Mouse (Mus musculus): Measurements from ENCODE around the gene Sorbs2. TPM values are rescaled to one million over a fixed set of nuclear protein-coding genes. Genes with fewer than 3 reads are reported as not detected.

The Sorbs2 gene
- total RNA-seq, 1 experiment from 2014 or later: 125 TPM

DNA sequence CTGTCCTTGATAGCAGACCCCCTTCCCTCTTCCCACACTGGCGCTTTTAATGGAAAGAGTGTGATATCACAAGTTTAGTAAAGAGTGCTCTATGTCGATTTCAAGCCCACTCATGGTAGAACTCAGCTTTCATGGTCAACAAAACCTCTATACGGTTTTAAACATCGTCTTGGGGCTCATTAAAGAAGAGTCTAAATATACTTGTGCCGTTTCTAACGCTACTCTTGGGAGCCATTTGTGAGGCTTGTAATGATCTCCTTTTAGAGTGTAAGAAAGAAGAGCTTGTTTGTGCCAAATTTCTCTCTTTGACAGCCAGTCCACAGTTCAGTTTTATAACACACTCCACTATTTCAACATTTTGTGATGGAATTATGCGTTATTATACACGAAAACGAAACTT lies 253.0 kb downstream of the Sorbs2 start:
- DNase-seq: no peak

DNA sequence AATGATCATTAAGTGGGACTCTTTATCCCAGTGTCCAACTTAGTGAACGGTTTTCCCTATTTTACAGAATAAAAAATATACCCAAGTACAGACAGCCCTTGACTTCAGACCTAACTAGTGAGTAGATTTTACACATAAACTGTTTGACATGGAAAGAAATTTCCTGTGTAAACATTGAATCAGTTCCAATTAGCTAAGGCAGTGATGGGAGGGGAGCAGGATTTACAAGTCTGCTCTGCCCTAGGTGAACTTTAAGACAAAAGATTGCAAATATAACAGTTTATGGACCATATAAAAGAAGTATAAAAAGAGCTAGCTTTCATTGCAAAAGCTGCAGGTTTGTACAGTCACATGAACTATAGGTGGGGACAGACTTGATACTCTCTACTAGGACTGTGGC lies 253.5 kb downstream of the Sorbs2 start:
- no peak for DNase-seq

GRCm38 (mm10) chr8:45762982-45763689 lies 255.5 kb downstream of the Sorbs2 start:
- DNase-seq: no peak

GRCm38 (mm10) chr8:45763690-45764342 lies 256.2 kb downstream of the Sorbs2 start:
- DNase-seq: peak; percentile 57

- DNase-seq: no peak
Measured at GRCm38 (mm10) chr8:45766138-45766537, 258.6 kb downstream of the Sorbs2 start.

GRCm38 (mm10) chr8:45774841-45775240 lies 267.3 kb downstream of the Sorbs2 start:
- no peak for DNase-seq

- no peak for DNase-seq
Measured at GRCm38 (mm10) chr8:45775481-45775880, 267.9 kb downstream of the Sorbs2 start.

DNA sequence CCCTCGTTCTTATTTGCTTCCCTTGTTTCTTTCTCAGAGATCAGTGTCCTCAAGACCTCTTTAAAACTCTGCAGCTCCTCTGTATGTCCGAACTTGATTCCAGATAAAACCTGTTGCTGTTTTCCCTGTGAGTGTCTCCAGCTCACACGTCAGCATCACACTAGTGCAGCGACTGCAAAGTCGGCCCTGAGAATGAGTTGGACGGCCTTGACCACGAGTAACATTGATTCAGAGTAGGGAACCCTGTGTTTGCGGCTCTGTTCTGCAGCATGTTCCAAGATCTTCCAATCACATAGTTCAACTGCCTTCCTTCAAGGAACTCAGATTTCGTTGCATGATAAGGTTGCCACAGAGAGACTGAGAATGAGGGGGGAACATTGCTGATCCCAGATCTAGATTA lies 268.8 kb downstream of the Sorbs2 start:
- peak; percentile 45 for DNase-seq

- no peak for DNase-seq
Measured at GRCm38 (mm10) chr8:45776977-45777376, 269.4 kb downstream of the Sorbs2 start.

GRCm38 (mm10) chr8:45780585-45780984 lies 273.0 kb downstream of the Sorbs2 start:
- no peak for DNase-seq

- DNase-seq: no peak
Measured at GRCm38 (mm10) chr8:45788610-45789009, 281.0 kb downstream of the Sorbs2 start.

DNA sequence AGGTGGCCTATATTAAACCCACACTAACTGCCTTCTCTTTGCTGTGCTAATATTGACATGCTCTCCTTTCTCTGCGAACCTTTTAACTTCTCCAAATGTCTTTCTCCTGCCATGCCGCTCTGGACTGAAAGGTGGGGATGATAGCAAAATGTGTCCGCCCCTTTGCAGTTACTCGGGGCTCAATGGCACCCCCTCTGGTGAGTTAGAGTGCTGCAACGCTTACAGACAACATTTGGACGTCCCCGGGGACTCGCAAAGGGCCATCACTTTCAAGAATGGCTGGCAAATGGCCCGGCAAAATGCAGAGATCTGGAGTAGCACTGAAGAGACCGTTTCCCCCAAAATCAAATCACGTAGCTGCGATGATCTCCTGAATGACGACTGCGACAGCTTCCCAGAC lies 287.3 kb downstream of the Sorbs2 start:
- no peak for DNase-seq

DNA sequence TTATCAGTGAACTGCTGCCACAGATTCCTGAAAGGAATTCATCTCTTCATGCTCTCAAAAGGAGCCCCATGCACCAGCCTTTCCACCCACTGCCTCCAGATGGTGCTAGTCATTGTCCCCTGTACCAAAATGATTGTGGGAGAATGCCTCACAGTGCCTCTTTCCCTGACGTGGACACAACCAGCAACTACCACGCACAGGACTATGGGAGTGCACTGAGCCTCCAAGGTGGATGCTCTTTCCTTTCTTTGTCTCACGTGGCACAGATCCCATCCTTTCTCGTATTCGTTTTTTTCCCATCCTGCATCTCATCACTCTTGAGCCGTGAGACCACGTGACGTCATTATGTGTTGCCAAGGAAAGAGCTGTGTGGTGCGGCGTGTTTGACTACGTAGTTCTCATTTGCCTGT lies 288.7 kb downstream of the Sorbs2 start:
- DNase-seq: peak; percentile 35

DNA sequence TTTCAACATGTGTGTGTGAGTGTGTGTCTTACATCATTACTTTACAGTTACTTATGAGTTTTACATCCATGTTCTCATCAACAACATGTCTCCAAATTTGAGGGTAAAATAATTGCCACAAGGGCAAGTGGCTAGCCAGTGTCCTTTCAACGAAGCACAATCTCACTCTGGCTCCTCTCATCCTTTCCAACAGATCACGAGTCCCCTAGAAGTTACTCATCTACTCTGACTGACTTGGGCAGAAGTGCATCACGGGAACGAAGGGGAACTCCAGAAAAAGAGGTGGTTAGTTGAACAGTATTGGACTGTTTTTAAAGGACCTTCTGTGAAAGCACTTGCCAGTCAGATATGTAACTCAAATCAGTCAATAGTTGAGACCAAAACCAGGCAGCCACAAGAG lies 291.9 kb downstream of the Sorbs2 start:
- no peak for DNase-seq

- no peak for DNase-seq
Measured at GRCm38 (mm10) chr8:45808597-45808996, 301.0 kb downstream of the Sorbs2 start.

GRCm38 (mm10) chr8:45816765-45817426 lies 309.3 kb downstream of the Sorbs2 start:
- peak; percentile 50 for DNase-seq

DNA sequence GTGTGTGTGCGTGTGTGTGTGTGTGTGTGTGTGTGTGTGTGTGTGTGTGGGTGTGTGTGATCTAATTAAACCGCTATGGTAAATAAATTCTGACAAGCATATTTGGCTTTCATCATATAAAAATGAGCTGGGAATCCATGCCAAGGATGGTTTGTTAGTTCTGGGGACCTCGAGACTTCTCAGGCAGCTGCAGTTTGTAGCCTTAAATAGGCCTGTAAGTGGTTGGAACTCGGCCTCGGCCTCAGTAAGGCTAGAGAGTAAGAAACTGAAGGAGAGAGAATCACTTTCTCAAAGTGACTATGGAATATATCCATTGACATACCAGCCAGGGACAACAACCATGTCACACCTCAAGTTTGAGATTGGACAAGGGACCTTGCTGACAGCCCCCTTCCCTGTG lies 314.1 kb downstream of the Sorbs2 start:
- DNase-seq: no peak

DNA sequence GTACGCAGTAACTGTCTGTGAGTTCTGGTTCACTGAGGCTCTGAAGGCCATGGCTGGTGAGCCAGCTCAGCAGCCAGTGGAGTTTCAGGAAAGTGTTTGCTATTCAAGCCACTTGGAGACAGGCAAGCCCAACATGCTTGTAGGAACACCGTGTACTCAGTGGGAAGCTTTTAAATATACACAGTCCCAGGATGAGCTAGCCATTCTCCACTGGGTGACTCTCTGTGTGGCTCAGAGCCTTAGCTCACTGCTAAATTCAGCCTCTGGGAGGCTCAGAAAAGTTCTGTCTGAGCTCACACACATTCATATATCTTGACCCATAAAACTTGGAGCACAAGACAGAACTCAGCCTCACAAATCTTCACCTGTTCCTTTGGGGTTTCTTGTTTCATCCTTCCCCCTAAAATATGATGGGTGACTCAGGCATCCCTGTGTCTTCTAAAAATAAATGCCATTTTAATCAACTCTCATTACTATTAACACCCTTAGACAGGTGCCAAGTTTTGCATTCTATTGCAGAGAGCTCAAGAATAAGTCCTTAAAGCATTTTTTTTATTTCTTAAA lies 322.5 kb downstream of the Sorbs2 start:
- DNase-seq: no peak

GRCm38 (mm10) chr8:45833896-45834295 lies 326.3 kb downstream of the Sorbs2 start:
- no peak for DNase-seq

- no peak for DNase-seq
Measured at GRCm38 (mm10) chr8:45843306-45843705, 335.7 kb downstream of the Sorbs2 start.

DNA sequence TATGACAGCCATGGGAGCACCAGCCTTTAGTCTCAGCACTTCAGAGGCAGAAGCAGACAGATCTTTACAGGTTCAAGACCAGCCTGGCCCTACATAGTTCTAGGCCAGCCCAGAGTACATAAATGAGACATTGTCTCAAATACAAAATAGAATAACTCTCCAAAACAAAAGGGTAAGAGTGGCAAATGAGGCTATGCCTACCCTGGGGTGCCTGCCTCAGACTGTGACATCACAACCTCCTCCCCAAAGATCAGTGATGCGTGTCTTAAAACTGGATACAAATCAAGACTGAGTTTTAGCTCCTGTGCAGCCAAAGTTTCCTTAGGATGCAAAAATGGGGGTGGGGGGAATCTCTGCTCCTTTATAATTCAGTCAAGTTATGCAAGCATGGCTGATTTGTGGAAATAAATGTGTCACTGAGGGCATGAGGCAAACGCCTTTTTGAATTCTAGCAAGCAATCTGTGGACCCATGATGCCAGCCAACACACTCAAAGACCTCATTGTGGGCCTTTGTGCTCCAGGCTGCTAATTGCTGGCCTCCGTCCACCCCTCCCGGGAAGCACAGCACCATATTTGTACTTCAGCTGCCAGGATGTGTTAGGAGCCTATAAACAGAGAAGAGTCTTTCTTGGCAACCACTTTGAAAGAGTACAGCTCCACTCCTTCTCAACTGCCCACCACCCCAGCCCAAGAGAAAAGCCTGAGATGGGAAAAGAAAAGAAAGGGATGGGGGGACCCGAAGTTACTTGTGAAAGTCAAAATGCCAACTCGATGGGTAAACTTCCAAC lies 336.7 kb downstream of the Sorbs2 start:
- DNase-seq: no peak

- no peak for DNase-seq
Measured at GRCm38 (mm10) chr8:45844911-45845481, 337.4 kb downstream of the Sorbs2 start.

Data from adrenal gland, postnatal 25 days (tissue).